Mouse (Mus musculus): ENCODE results near the gene Lypd4. TPM values are rescaled to one million over a fixed set of nuclear protein-coding genes. Genes with fewer than 3 reads are reported as not detected.
A peak's percentile ranks its signal among the peaks of the same experiment; 100 is the strongest.

Lypd4 gene
- polyA plus RNA-seq, 1 experiment from 2014 or later: not detected

DNA sequence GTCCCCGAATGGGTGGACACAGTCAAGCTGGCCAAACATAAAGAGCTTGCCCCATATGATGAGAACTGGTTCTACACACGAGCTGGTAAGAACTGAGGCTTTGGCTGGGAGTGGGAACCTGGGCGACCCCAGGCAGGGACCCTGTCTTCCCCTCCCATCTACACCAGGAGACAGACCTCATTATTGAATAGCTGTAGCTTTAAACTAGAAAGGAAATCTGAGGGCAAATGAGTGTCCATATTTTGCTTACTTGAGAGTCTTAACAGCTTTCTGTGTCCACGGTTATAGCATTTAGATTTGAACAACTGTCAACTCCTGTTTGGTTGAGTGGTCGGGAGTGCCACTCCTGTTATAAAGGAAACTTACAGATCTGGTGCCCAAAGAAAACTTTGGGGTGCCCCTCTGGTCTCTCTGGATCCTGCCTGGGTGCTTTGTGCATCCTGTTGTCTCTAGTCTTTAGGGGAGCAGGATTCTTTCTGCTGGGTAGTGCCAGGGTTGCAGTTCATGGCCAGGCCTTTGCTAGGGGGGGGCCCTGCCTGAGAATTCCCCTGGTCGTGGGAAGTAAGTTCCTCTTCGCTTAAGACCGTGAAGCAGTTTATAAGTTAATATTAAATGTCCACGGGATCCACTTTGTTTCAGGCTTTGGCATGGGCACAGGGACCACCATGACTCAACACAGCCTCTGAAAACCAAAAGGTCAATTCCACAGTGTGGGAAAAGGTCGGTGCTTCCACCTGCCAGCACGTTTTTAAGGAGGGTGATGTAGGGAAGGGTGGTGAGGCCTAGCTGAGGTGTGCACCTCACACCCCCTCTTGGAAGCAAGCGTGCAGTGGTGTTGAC, 15.9 kb upstream of the Lypd4 start:
- Histone ChIP-seq H3K27me3 (no peaks in the 10 kb centered on the region), H3K9me3 (replicated peaks) (no peaks in the 10 kb centered on the region), H3K27ac (peak overlapping the region; percentile 25; the same call in 1 of the 2 replicates), H3K4me3 (peak overlapping the region; percentile 91), H3K36me3 (ENCODE audit: poor library complexity, severe bottlenecking) (peaks cover 50% of the 10 kb centered on the region), H3K9ac (peak overlapping the region; percentile 100), H3K4me2 (peak overlapping the region; percentile 86), H3K4me1 (peaks cover 31% of the 10 kb centered on the region)
- ATAC-seq: no peak
- 44% methylated on average over 12 of the region's 12 CpGs for WGBS

DNA sequence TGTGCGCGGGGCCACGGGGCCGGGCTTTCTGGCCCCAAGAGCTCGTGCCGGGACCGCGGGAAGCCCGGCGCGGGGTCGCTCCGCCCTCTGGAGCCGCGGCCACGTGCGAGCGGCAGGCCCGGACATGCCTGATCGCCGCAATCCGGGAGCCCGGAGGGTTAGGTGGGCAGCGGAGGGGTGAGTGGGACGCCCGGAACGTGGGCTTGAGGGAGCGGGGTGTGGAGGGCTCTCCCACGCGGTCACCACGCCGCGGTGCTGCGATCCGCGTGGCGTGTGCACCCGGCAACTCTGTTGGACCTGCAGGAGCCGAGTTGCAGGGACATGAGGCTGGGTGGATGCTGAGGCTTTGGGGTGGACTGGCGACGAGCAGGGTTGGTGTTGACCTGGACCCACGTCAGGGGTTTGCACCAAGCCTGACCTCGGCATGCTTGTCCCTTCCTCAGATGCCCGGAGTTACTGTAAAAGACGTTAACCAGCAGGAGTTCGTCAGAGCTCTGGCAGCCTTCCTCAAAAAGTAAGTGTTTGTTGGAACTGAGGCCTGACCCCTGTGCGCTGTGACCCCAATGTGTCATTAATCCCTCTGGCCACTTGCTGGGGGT, 15.1 kb upstream of the Lypd4 start:
- ATAC-seq: no peak; the same call in 1 of the 2 replicates
- Histone ChIP-seq H3K9me3 (replicated peaks) (no peaks in the 10 kb centered on the region), H3K4me1 (peaks cover 31% of the 10 kb centered on the region), H3K27ac (peak overlapping the region; percentile 91), H3K4me3 (peak overlapping the region; percentile 91), H3K4me2 (peak overlapping the region; percentile 86), H3K27me3 (no peaks in the 10 kb centered on the region), H3K9ac (peak overlapping the region; percentile 100), H3K36me3 (ENCODE audit: poor library complexity, severe bottlenecking) (peaks cover 42% of the 10 kb centered on the region)
- WGBS: under 1% methylated on average over 47 of the region's 47 CpGs

- peak within 1 kb of the TSS; percentile 100 for H3K9ac ChIP-seq
- H3K4me2 ChIP-seq: peak within 1 kb of the TSS; percentile 86
- H3K9me3 ChIP-seq (replicated peaks): no peaks in the 10 kb centered on the region
- WGBS: under 1% methylated on average over 57 of the region's 57 CpGs
- H3K4me1 ChIP-seq: peaks cover 31% of the 10 kb centered on the region
- peaks cover 35% of the 10 kb centered on the region for H3K36me3 ChIP-seq (ENCODE audit: poor library complexity, severe bottlenecking)
- peak within 1 kb of the TSS; percentile 91 for H3K27ac ChIP-seq
- peak within 1 kb of the TSS; percentile 91 for H3K4me3 ChIP-seq
- peak; percentile 93 for ATAC-seq
- H3K27me3 ChIP-seq: no peaks in the 10 kb centered on the region
These were observed 14.4 kb upstream of the Lypd4 start, which contains the start of gene Rps19 for GRCm38 (mm10) chr7:24883896-24884692. Gene Rps19, plus strand, starts transcription at chr7:24884371.

DNA sequence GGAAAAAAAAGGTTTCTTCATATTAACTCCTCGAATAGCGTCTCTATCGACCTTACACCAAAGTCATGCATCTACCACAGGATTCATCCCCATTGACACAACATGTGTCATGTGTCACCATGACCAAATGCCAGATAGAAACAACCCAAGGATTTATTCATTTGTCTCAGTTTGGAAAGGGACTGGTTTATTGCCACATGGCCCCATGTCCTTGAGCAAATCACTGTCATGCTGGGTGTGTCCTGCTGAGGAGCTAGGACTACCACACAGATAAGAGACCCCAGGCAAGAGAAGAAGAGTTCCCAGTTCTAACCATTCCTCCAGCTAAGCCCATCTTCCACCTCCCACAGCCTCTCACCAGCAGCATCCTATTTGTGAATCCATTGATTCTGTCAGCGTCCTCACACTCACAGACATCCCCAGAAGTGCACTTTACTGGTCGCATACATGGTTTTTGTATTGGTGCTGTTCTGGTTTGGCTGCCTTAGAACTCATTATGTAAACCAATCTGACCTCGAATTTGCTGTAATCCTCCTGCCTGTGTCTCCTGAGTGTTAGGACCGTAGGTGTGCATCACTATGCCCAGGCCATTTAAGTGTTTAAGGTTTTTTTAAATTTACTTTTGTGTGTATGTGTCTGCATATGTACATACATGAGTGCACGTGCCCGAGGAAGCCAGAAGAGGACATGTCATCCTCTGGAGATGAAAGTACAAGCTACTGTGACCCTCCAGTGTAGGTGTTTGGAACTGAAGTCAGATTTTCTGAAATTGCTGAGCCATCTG, 12.9 kb upstream of the Lypd4 start:
- H3K9me3 ChIP-seq (replicated peaks): no peaks in the 10 kb centered on the region
- no peak overlapping the region for H3K4me2 ChIP-seq
- H3K9ac ChIP-seq: no peak overlapping the region
- peaks cover 27% of the 10 kb centered on the region for H3K4me1 ChIP-seq
- peaks cover 20% of the 10 kb centered on the region for H3K36me3 ChIP-seq (ENCODE audit: poor library complexity, severe bottlenecking)
- no peak overlapping the region for H3K4me3 ChIP-seq
- no peak for ATAC-seq
- H3K27me3 ChIP-seq: no peaks in the 10 kb centered on the region
- WGBS: 93% methylated on average over 9 of the region's 9 CpGs
- H3K27ac ChIP-seq: no peak overlapping the region

GRCm38 (mm10) chr7:24879620-24880019, 9.9 kb upstream of the Lypd4 start:
- ATAC-seq: no peak
- no peaks in the 10 kb centered on the region for H3K4me1 ChIP-seq
- no peaks in the 10 kb centered on the region for H3K27me3 ChIP-seq
- no peak overlapping the region for H3K27ac ChIP-seq
- H3K9ac ChIP-seq: peak overlapping the region; percentile 21; the same call in 1 of the 2 replicates
- WGBS: 12% methylated on average over 2 of the region's 2 CpGs
- H3K4me3 ChIP-seq: no peak overlapping the region
- H3K36me3 ChIP-seq (ENCODE audit: poor library complexity, severe bottlenecking): no peaks in the 10 kb centered on the region
- H3K4me2 ChIP-seq: no peak overlapping the region
- H3K9me3 ChIP-seq (replicated peaks): no peaks in the 10 kb centered on the region

DNA sequence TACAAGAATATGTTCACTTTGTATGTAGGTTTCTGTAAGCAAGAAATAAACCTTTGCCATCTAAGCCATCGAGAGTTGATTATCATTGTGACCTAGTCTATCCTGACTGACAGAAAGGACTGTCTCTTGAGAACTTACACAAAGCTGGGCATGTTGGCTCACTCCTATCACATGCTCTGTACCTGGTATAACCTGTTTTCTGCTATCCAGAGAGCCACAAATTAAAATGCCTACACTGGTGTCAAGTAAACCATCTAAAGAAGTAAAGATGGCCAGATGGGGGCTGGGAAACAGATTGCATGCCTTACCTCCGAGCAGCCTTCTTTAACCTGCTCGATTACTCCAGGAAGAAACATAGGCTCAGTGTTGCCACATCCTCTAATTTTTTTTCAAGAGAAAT, 7.8 kb upstream of the Lypd4 start:
- Histone ChIP-seq H3K9me3 (replicated peaks) (no peaks in the 10 kb centered on the region), H3K9ac (no peak overlapping the region), H3K4me2 (no peak overlapping the region), H3K27me3 (no peaks in the 10 kb centered on the region), H3K36me3 (ENCODE audit: poor library complexity, severe bottlenecking) (no peaks in the 10 kb centered on the region), H3K4me1 (no peaks in the 10 kb centered on the region), H3K4me3 (no peak overlapping the region), H3K27ac (no peak overlapping the region)
- no peak for ATAC-seq
- WGBS: 89% methylated on average over 3 of the region's 3 CpGs

- H3K4me1 ChIP-seq: peaks cover 20% of the 10 kb centered on the region
- H3K36me3 ChIP-seq (ENCODE audit: poor library complexity, severe bottlenecking): no peaks in the 10 kb centered on the region
- H3K27me3 ChIP-seq: no peaks in the 10 kb centered on the region
- H3K9ac ChIP-seq: no peak overlapping the region
- H3K27ac ChIP-seq: no peak overlapping the region
- no peak overlapping the region for H3K4me3 ChIP-seq
- 18% methylated on average over 17 of the region's 17 CpGs for WGBS
- peaks cover 8% of the 10 kb centered on the region; the same call in 1 of the 2 replicates for H3K9me3 ChIP-seq (replicated peaks)
- ATAC-seq: no peak; the same call in 1 of the 2 replicates
- peak overlapping the region; percentile 10; the same call in 1 of the 2 replicates for H3K4me2 ChIP-seq
These were observed 661 bp downstream of the Lypd4 start for GRCm38 (mm10) chr7:24869080-24869479.

DNA sequence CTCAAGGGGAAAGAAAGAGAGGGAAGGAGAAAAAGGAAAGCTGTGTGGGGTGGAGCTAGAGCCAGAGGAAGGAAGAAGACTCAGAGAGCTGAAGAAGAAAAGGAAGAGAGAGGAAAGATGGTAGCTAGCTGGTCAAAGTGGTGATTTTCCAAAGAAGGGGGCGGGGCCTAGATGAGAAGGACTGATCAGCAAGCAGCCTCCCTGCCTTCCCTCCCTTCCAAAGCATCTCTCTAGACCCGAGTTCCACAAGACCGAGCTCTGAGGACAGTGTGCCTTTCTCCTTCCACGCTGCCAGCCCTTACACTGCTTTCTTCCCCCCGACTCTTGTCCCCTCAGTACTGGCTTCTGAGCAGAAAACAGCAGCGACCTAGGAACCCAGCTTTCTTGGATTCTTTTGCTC, 5.6 kb downstream of the Lypd4 start:
- H3K4me1 ChIP-seq: peaks cover 12% of the 10 kb centered on the region
- no peak overlapping the region for H3K4me3 ChIP-seq
- H3K9ac ChIP-seq: peak overlapping the region; percentile 38; the same call in 1 of the 2 replicates
- no peak overlapping the region for H3K27ac ChIP-seq
- H3K27me3 ChIP-seq: no peaks in the 10 kb centered on the region
- no peak overlapping the region for H3K4me2 ChIP-seq
- H3K9me3 ChIP-seq (replicated peaks): no peaks in the 10 kb centered on the region
- ATAC-seq: no peak
- 22% methylated on average over 5 of the region's 6 CpGs for WGBS
- H3K36me3 ChIP-seq (ENCODE audit: poor library complexity, severe bottlenecking): no peaks in the 10 kb centered on the region

DNA sequence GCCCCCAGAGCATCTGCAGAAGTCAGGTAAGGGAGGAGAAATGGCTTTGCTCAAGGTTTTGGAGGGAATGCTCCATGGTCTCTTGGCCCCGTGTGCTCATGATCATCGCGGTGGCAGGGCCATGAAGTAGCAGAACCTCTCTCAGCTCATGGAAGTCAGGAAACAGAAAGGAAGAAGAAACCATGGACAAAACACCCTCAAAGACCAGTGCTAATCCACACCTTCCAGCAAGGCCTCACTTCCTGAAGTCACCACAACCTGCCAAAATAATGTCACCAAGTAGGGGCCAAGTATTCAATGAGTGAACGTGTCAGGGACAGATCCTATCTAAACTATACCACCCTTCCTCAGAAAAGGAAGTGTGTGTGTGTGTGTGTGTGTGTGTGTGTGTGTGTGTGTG, 6.9 kb downstream of the Lypd4 start:
- no peak overlapping the region for H3K9ac ChIP-seq
- no peak overlapping the region for H3K4me3 ChIP-seq
- no peaks in the 10 kb centered on the region for H3K4me1 ChIP-seq
- H3K27me3 ChIP-seq: no peaks in the 10 kb centered on the region
- no peak for ATAC-seq
- WGBS: 91% methylated on average over 4 of the region's 4 CpGs
- no peaks in the 10 kb centered on the region for H3K9me3 ChIP-seq (replicated peaks)
- H3K36me3 ChIP-seq (ENCODE audit: poor library complexity, severe bottlenecking): no peaks in the 10 kb centered on the region
- no peak overlapping the region for H3K4me2 ChIP-seq
- H3K27ac ChIP-seq: no peak overlapping the region

GRCm38 (mm10) chr7:24861913-24862312, 7.8 kb downstream of the Lypd4 start, which contains the start of gene Gm9844:
Gene Gm9844, plus strand, starts transcription at chr7:24862213.
- Histone ChIP-seq H3K4me2 (no peak within 1 kb of the TSS), H3K27me3 (no peaks in the 10 kb centered on the region), H3K27ac (no peak within 1 kb of the TSS), H3K4me1 (0 out of 2 replicates have a peak, but pooled peaks cover 1% of the 10 kb centered on the region), H3K36me3 (ENCODE audit: poor library complexity, severe bottlenecking) (no peaks in the 10 kb centered on the region), H3K9me3 (replicated peaks) (no peaks in the 10 kb centered on the region), H3K9ac (no peak within 1 kb of the TSS), H3K4me3 (no peak within 1 kb of the TSS)
- no peak for ATAC-seq
- 86% methylated on average over 7 of the region's 7 CpGs for WGBS

DNA sequence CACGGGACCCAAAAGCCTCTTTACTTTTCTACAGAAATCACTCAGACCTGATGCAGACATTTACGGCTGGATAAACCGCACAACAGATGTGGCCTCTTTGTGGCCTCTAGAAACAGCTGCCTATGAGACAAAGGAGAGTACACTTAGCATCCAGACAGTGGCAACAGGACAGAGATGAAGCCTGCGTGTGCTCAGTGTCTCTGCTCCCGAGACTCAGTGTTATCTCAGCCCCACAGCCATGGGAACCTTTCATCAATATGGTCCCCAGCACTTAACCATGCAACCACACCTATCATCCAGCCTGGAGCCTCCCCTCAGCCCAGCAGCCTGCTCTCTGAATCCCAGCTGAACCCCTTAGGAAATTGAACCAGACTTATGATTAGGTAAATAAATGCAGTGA, 10.5 kb downstream of the Lypd4 start:
- Histone ChIP-seq H3K27me3 (no peaks in the 10 kb centered on the region), H3K9me3 (replicated peaks) (no peaks in the 10 kb centered on the region), H3K4me2 (no peak overlapping the region), H3K4me3 (no peak overlapping the region), H3K36me3 (ENCODE audit: poor library complexity, severe bottlenecking) (no peaks in the 10 kb centered on the region), H3K4me1 (0 out of 2 replicates have a peak, but pooled peaks cover 3% of the 10 kb centered on the region), H3K27ac (no peak overlapping the region), H3K9ac (no peak overlapping the region)
- WGBS: 86% methylated on average over 5 of the region's 5 CpGs
- ATAC-seq: no peak
